Mouse (Mus musculus) kidney, postnatal 14 days (tissue): ENCODE measurements around the gene Usp7.

Experiments used
- DNase-seq: peaks from one replicate; pipeline ENCODE4 v3.0.0; 2022; ENCODE audit warnings: mixed read lengths

The Usp7 gene

GRCm38 (mm10) chr16:8715513-8716080 lies 76.5 kb downstream of the Usp7 start:
- DNase-seq, result peak; percentile 46

GRCm38 (mm10) chr16:8714851-8715250 lies 77.3 kb downstream of the Usp7 start:
- no peak for DNase-seq

GRCm38 (mm10) chr16:8711998-8712397 lies 80.1 kb downstream of the Usp7 start:
- DNase-seq, result no peak

GRCm38 (mm10) chr16:8700586-8700985 lies 91.5 kb downstream of the Usp7 start:
- DNase-seq, result peak; percentile 90

GRCm38 (mm10) chr16:8699556-8699955 lies 92.6 kb downstream of the Usp7 start:
- no peak for DNase-seq

- DNase-seq, result no peak
These were observed 100.9 kb downstream of the Usp7 start for GRCm38 (mm10) chr16:8691206-8691605.

- peak; percentile 56 for DNase-seq
These were observed 102.0 kb downstream of the Usp7 start for GRCm38 (mm10) chr16:8689979-8690656.

GRCm38 (mm10) chr16:8687559-8688112 lies 104.5 kb downstream of the Usp7 start:
- DNase-seq, result no peak

- DNase-seq, result no peak
These were observed 105.1 kb downstream of the Usp7 start for GRCm38 (mm10) chr16:8686871-8687535.

- peak; percentile 82 for DNase-seq
These were observed 105.8 kb downstream of the Usp7 start for GRCm38 (mm10) chr16:8686121-8686870.

GRCm38 (mm10) chr16:8685087-8685486 lies 107.0 kb downstream of the Usp7 start:
- DNase-seq, result no peak

GRCm38 (mm10) chr16:8680470-8680869 lies 111.6 kb downstream of the Usp7 start, which contains the start of gene Gm5767:
TSS of gene Gm5767 (plus strand) at chr16:8680770.
- DNase-seq, result no peak

GRCm38 (mm10) chr16:8679780-8680179 lies 112.3 kb downstream of the Usp7 start:
- no peak for DNase-seq

- no peak for DNase-seq
These were observed 113.4 kb downstream of the Usp7 start for GRCm38 (mm10) chr16:8678676-8679075.

- DNase-seq, result peak; percentile 53
These were observed 114.1 kb downstream of the Usp7 start for GRCm38 (mm10) chr16:8678035-8678434.

GRCm38 (mm10) chr16:8676800-8677199 lies 115.3 kb downstream of the Usp7 start:
- DNase-seq, result no peak

GRCm38 (mm10) chr16:8676228-8676627 lies 115.9 kb downstream of the Usp7 start:
- no peak for DNase-seq

- DNase-seq, result no peak
These were observed 116.5 kb downstream of the Usp7 start for GRCm38 (mm10) chr16:8675559-8675958.

- DNase-seq, result peak; percentile 63
These were observed 117.9 kb downstream of the Usp7 start for GRCm38 (mm10) chr16:8674165-8674564.

GRCm38 (mm10) chr16:8673343-8673742 lies 118.8 kb downstream of the Usp7 start:
- no peak for DNase-seq

- no peak for DNase-seq
These were observed 119.3 kb downstream of the Usp7 start for GRCm38 (mm10) chr16:8672811-8673210.

GRCm38 (mm10) chr16:8672350-8672687 lies 119.8 kb downstream of the Usp7 start:
- DNase-seq, result no peak
